Mouse (Mus musculus): Measurements from ENCODE around the gene Fhod1. TPM values are rescaled to one million over a fixed set of nuclear protein-coding genes. Genes with fewer than 3 reads are reported as not detected.
A peak's percentile ranks its signal among the peaks of the same experiment; 100 is the strongest.

Gene Fhod1
- total RNA-seq, 2 experiments from 2014 or later = 1.7 to 2.8 TPM

- no peak for DNase-seq (ENCODE audit: extremely low spot score in 1 of 2, low spot score in 1 of 2)
These were observed 24.6 kb downstream of the Fhod1 start for GRCm38 (mm10) chr8:105323183-105323582.

- no peak for DNase-seq (ENCODE audit: extremely low spot score in 1 of 2, low spot score in 1 of 2)
These were observed 29.0 kb downstream of the Fhod1 start for GRCm38 (mm10) chr8:105318662-105319190.

GRCm38 (mm10) chr8:105317941-105318340 lies 29.8 kb downstream of the Fhod1 start:
- DNase-seq (ENCODE audit: extremely low spot score in 1 of 2, low spot score in 1 of 2) = no peak

GRCm38 (mm10) chr8:105315073-105315769 lies 32.5 kb downstream of the Fhod1 start:
- no peak for DNase-seq (ENCODE audit: extremely low spot score in 1 of 2, low spot score in 1 of 2)

GRCm38 (mm10) chr8:105313622-105314402 lies 33.9 kb downstream of the Fhod1 start:
- DNase-seq (ENCODE audit: extremely low spot score in 1 of 2, low spot score in 1 of 2) = no peak

- no peak for DNase-seq (ENCODE audit: extremely low spot score in 1 of 2, low spot score in 1 of 2)
These were observed 34.8 kb downstream of the Fhod1 start for GRCm38 (mm10) chr8:105312891-105313481.

- no peak for DNase-seq (ENCODE audit: extremely low spot score in 1 of 2, low spot score in 1 of 2)
These were observed 36.0 kb downstream of the Fhod1 start for GRCm38 (mm10) chr8:105311718-105312117.

GRCm38 (mm10) chr8:105310118-105310517 lies 37.6 kb downstream of the Fhod1 start:
- DNase-seq (ENCODE audit: extremely low spot score in 1 of 2, low spot score in 1 of 2) = no peak

- DNase-seq (ENCODE audit: extremely low spot score in 1 of 2, low spot score in 1 of 2) = no peak
These were observed 38.5 kb downstream of the Fhod1 start for GRCm38 (mm10) chr8:105309142-105309847.

GRCm38 (mm10) chr8:105308428-105308827 lies 39.3 kb downstream of the Fhod1 start:
- DNase-seq (ENCODE audit: extremely low spot score in 1 of 2, low spot score in 1 of 2) = no peak

- DNase-seq (ENCODE audit: extremely low spot score in 1 of 2, low spot score in 1 of 2) = no peak
These were observed 40.1 kb downstream of the Fhod1 start for GRCm38 (mm10) chr8:105307670-105308069.

- DNase-seq (ENCODE audit: extremely low spot score in 1 of 2, low spot score in 1 of 2) = no peak
These were observed 41.5 kb downstream of the Fhod1 start for GRCm38 (mm10) chr8:105306146-105306691.

- peak in 1 of 2 experiments; percentile 54 for DNase-seq (ENCODE audit: extremely low spot score in 1 of 2, low spot score in 1 of 2)
These were observed 42.3 kb downstream of the Fhod1 start, which contains the start of gene Elmo3 for GRCm38 (mm10) chr8:105305211-105306145. Gene Elmo3 (plus strand): TSS chr8:105305601.

- DNase-seq (ENCODE audit: extremely low spot score in 1 of 2, low spot score in 1 of 2) = no peak
These were observed 43.2 kb downstream of the Fhod1 start for GRCm38 (mm10) chr8:105304325-105305210.

GRCm38 (mm10) chr8:105303874-105304273 lies 43.9 kb downstream of the Fhod1 start:
- no peak for DNase-seq (ENCODE audit: extremely low spot score in 1 of 2, low spot score in 1 of 2)

- DNase-seq (ENCODE audit: extremely low spot score in 1 of 2, low spot score in 1 of 2) = no peak
These were observed 44.4 kb downstream of the Fhod1 start for GRCm38 (mm10) chr8:105303396-105303795.

GRCm38 (mm10) chr8:105299962-105300361 lies 47.8 kb downstream of the Fhod1 start:
- DNase-seq (ENCODE audit: extremely low spot score in 1 of 2, low spot score in 1 of 2) = no peak
